Mouse (Mus musculus) thymus, adult 2 months (tissue): ENCODE results near the gene Esyt3. TPM values are rescaled to one million over a fixed set of nuclear protein-coding genes. Genes with fewer than 3 reads are reported as not detected.

Source experiments
- DNase-seq: peaks from one replicate; pipeline ENCODE4 v3.0.0; 2021
- H3K27ac ChIP-seq: fragments of 200-500 bp; 2 replicates; pipeline ENCODE4 v1.5.1; 2012; ENCODE audit warnings: low read length, control low read depth; ENCODE audit not compliant: control insufficient read depth, insufficient read depth
- H3K27me3 ChIP-seq: fragments of 200-500 bp; 2 replicates; pipeline ENCODE4 v1.6.1; 2012; ENCODE audit warnings: mild to moderate bottlenecking, low read length, moderate library complexity, mixed read lengths; ENCODE audit not compliant: control insufficient read depth, insufficient read depth
- H3K36me3 ChIP-seq: fragments of 200-500 bp; 2 replicates; pipeline ENCODE4 v1.6.1; 2012; ENCODE audit warnings: mild to moderate bottlenecking, low read length, moderate library complexity; ENCODE audit not compliant: control insufficient read depth, insufficient read depth
- H3K4me1 ChIP-seq: fragments of 200-500 bp; replicated peaks from 2 replicates; pipeline ENCODE4 v1.6.1; 2012; ENCODE audit warnings: low read length; ENCODE audit not compliant: control insufficient read depth, insufficient read depth
- H3K4me3 ChIP-seq: fragments of 200-500 bp; 2 replicates; pipeline ENCODE4 v1.5.1; 2012; ENCODE audit warnings: mild to moderate bottlenecking, low read length, control low read depth, moderate library complexity; ENCODE audit not compliant: control insufficient read depth, insufficient read depth
- CTCF ChIP-seq: fragments of 200-500 bp; IDR thresholded peaks from 2 replicates; pipeline ENCODE4 v1.5.1; 2012; ENCODE audit warnings: mild to moderate bottlenecking, control low read depth, low read length, moderate library complexity, borderline replicate concordance; ENCODE audit not compliant: control insufficient read depth, poor library complexity, insufficient read depth; ENCODE audit errors: extremely low read depth
- POLR2A ChIP-seq: fragments of 200-500 bp; IDR thresholded peaks from 2 replicates; pipeline ENCODE4 v1.6.1; 2012; ENCODE audit warnings: mild to moderate bottlenecking, low read length, control low read depth, moderate library complexity; ENCODE audit not compliant: control insufficient read depth, poor library complexity, insufficient read depth; ENCODE audit errors: extremely low read depth
- WGBS: fragments of 180-500 bp; shearing (Covaris S2); methylation state at CpG from one replicate; pipeline ENCODE4 v1.1.7; 2018; 5-methylcytosine and 5-hydroxymethylcytosine counted together
- polyA plus RNA-seq: library from polyadenylated mRNA; depleted of rRNA; stranded (reverse); fragments of >200 nt; gene quantifications from 2 replicates; pipeline ENCODE4 v1.2.3, GENCODE M21; 2012

Esyt3 gene
- polyA plus RNA-seq, 1 experiment: 0.66 TPM

DNA sequence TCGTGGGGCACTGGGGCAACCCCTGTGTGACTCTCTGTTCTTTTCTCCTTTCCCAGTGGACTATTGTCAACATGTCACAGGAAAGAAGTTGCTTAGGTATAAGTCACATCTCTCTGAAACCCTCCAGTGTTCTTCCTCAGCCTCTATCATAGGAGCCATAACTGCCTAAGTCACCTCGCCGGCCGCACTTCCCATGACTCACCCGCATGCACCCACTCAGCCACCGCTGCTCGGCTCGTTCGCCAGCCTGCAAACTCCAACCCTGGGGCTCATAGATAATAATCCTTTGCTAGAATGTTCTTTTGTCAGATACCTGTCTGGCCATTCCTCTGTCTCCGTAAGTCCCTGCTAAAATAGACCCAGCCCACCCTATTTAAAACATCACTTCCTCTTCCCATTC, 33.2 kb upstream of the Esyt3 start:
- DNase-seq: no peak
- 98% methylated on average over 10 of the region's 10 CpGs for WGBS
- H3K4me1 ChIP-seq: no peaks in the 10 kb centered on the region
- TF ChIP-seq POLR2A: no peak
- TF ChIP-seq CTCF: no peak
- H3K36me3 ChIP-seq: no peaks in the 10 kb centered on the region
- no peaks in the 10 kb centered on the region for H3K27me3 ChIP-seq
- H3K4me3 ChIP-seq: no peak overlapping the region
- H3K27ac ChIP-seq: no peak overlapping the region

DNA sequence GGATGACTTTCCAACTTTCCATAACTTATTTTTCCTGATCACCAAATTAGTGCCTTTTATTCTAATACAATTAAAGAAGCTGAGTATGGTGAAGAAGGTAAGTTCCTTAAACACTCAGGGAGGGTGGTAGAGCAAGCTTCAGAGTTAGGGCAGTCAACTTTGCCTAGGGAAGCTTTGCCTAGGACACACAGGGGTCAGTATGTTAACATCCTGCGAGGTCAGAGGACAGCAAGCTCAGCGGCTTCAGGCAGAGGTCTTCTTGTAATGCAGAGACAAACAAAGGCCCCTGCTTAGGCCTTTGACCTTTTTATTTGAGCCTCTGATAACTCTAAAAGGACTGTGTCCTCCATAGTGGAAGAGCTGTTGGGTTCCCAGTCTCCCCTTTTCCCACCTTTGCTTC, 32.4 kb upstream of the Esyt3 start:
- no peak overlapping the region for H3K27ac ChIP-seq
- DNase-seq: no peak
- H3K36me3 ChIP-seq: no peaks in the 10 kb centered on the region
- H3K4me3 ChIP-seq: no peak overlapping the region
- no peaks in the 10 kb centered on the region for H3K4me1 ChIP-seq
- TF ChIP-seq CTCF: no peak
- no peak for TF ChIP-seq POLR2A
- 97% methylated on average over 2 of the region's 2 CpGs for WGBS
- H3K27me3 ChIP-seq: no peaks in the 10 kb centered on the region

DNA sequence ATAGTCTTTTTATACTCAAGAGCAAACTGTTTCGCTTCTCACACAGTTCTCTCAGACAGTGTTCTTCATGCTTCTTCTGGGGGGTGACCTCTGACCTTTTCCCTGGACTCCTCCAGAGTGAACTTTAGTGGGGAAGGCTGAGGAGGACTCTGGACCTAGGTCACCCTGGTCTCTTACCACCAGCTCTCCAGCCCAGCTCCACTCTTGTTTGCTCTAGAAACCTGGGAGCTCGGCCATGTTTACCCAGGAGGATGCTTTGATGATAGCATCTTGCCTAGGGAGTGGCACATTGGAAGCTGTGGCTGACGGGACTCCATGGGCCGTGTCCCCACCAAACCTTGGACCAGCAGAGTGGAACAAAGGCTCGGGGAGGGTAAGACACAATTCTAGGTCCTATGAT, 31.8 kb upstream of the Esyt3 start:
- WGBS: 89% methylated on average over 5 of the region's 5 CpGs

GRCm38 (mm10) chr9:99389506-99389905, 31.1 kb upstream of the Esyt3 start:
- no peak for DNase-seq
- Histone ChIP-seq H3K27ac (no peak overlapping the region), H3K27me3 (no peaks in the 10 kb centered on the region), H3K36me3 (no peaks in the 10 kb centered on the region), H3K4me1 (no peaks in the 10 kb centered on the region), H3K4me3 (no peak overlapping the region)
- WGBS: 74% methylated on average over 8 of the region's 8 CpGs
- TF ChIP-seq POLR2A (no peak), CTCF (no peak)

More for the DNA sequence above, 31.8 kb upstream of the Esyt3 start:
- TF ChIP-seq POLR2A (no peak), CTCF (no peak)
- H3K27ac ChIP-seq: no peak overlapping the region
- H3K36me3 ChIP-seq: no peaks in the 10 kb centered on the region
- H3K4me1 ChIP-seq: no peaks in the 10 kb centered on the region
- H3K4me3 ChIP-seq: no peak overlapping the region
- no peak for DNase-seq
- H3K27me3 ChIP-seq: no peaks in the 10 kb centered on the region

- no peak for DNase-seq
- no peaks in the 10 kb centered on the region for H3K27me3 ChIP-seq
- WGBS: 94% methylated on average over 9 of the region's 9 CpGs
- H3K4me1 ChIP-seq: no peaks in the 10 kb centered on the region
- no peaks in the 10 kb centered on the region for H3K36me3 ChIP-seq
- TF ChIP-seq CTCF (no peak), POLR2A (no peak)
- H3K4me3 ChIP-seq: no peak overlapping the region
- no peak overlapping the region for H3K27ac ChIP-seq
Observed at GRCm38 (mm10) chr9:99388856-99389255, 30.5 kb upstream of the Esyt3 start.

DNA sequence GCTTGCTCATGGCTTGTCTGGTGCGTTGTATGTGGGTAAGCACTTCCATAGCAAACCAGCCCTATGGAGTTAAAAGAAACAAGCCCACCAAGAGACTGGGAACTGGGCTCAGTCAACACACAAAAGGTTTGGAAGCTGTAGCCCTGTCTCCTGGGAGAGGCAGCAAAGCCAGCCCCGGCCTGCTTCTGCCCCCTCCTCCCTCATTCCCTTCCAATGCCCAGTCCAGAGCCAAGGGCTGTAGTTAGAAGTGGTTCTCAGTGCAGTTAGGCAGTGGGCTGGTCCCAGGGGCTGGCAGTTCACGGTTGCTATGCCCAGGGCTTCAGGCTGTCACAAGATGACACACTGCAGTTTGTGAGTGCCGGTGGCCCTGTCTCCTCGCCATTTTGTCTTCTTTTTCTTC, 29.7 kb upstream of the Esyt3 start:
- no peak overlapping the region for H3K27ac ChIP-seq
- no peak for DNase-seq
- H3K4me3 ChIP-seq: no peak overlapping the region
- TF ChIP-seq POLR2A (no peak), CTCF (no peak)
- H3K27me3 ChIP-seq: no peaks in the 10 kb centered on the region
- no peaks in the 10 kb centered on the region for H3K36me3 ChIP-seq
- 92% methylated on average over 5 of the region's 5 CpGs for WGBS
- H3K4me1 ChIP-seq: no peaks in the 10 kb centered on the region

- Histone ChIP-seq H3K4me1 (no peaks in the 10 kb centered on the region; the same call in 1 of the 2 replicates), H3K27me3 (no peaks in the 10 kb centered on the region), H3K36me3 (no peaks in the 10 kb centered on the region), H3K27ac (no peak overlapping the region), H3K4me3 (no peak overlapping the region)
- TF ChIP-seq CTCF (no peak), POLR2A (no peak)
- 57% methylated on average over 9 of the region's 9 CpGs for WGBS
- DNase-seq: no peak
Observed at GRCm38 (mm10) chr9:99382556-99382955, 24.2 kb upstream of the Esyt3 start.
